Mouse (Mus musculus) ES-Bruce4 (cell line): ENCODE results near the gene Pde4d.

Experiments
- CTCF ChIP-seq: IDR thresholded peaks from one replicate; pipeline ENCODE4 v1.8.1; 2011; ENCODE audit warnings: low read depth, low read length
- EP300 ChIP-seq: IDR thresholded peaks from 2 replicates; pipeline ENCODE4 v1.6.1; 2011; ENCODE audit warnings: low read depth, low read length; ENCODE audit not compliant: insufficient read depth
- POLR2A ChIP-seq: IDR thresholded peaks from one replicate; pipeline ENCODE4 v1.8.1; 2011; ENCODE audit warnings: low read length; ENCODE audit not compliant: insufficient read depth

DNA sequence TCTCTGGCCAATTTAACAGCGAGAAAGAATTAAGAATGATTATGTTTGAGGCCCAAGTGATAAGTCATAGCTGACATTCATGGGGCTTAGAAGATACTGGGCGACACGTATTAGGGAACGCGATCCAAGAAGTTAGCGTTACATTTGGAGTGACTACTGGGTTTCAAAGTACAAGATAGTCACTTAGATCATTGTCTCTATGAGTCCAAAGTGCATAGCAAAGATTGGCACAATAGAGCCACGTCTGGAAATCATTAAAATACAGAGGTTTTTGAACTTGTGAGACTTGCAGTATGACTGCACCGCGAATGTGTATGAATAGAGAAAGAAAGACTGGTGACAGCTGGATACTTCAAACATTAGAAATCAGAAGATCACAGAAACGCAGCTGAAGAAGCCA, 825.1 kb downstream of the Pde4d start:
- no peak for TF ChIP-seq CTCF
- no peak for TF ChIP-seq POLR2A
- no peak for TF ChIP-seq EP300
